Mouse (Mus musculus): ENCODE measurements at regions not wholly inside any gene's neighbourhood (a gene's known extent, or its start where the extent isn't known, plus 50 kb on each side); places are given as distances from the start of the nearest gene placed in this dataset.

DNA sequence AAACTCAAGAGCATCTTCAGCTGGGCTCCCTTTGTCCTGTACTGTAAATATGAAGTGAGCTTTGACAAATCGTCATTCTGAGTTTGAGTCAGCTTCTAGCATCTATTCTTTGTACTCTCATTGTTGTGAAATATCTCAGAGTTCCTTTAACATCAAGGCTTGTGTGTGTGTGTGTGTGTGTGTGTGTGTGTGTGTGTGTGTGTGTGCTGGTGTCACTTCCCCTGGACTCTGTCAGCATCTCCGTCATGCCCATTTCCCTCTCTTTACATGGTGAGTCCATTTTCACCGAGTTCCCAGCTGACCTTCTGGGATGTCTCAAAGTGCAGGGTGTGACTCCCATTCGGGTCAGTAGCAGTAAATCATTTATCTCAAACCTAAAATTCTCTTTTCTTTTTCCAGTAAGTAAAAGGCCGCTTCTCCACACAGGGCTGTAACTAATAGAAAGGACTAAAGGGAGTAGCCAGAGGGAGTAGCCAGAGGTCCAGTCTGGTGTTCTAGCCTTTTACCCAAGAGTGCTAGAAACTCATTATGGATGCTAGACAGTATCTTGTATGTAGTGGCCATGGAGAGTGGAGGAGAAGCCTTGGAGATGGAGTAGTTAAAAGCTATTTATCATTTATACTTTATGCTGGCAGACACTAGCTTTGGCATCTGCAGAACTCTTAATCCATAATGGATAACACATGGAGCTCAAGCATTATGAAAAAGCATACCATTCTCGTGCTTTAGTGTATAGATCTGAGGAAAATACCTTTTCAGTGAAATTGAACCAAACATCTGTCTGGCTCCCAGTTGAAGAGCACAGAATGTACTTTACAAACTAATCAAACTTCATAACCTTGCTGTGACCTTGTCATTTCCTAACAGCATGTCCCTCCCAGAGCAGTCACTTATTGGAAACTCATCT is 85.6 kb upstream of the Thbs1 start:
- no peak for TF ChIP-seq GATA1 (IDR thresholded peaks at IDR 0.05; ENCODE audit: low read length)
- no peak for TF ChIP-seq TAL1 (IDR thresholded peaks at IDR 0.05; ENCODE audit: low read length)

All from erythroblast, embryonic 14.5 days (primary cell).